Mouse (Mus musculus): Measurements from ENCODE around the gene Sucla2. TPM values are rescaled to one million over a fixed set of nuclear protein-coding genes. Genes with fewer than 3 reads are reported as not detected.

The Sucla2 gene
- 100 to 1,000 TPM; 494 to 525 TPM for total RNA-seq (2021)
- long read RNA-seq, experiment 1, transcript Sucla2-203 (11 exons, 2,229 nt), result major isoform, 849 of 943 reads
- long read RNA-seq, experiment 1, partial matches to known transcripts, result 34 of 943 reads
- long read RNA-seq, experiment 1, other reads (novel, unspliced or antisense), result 59 of 943 reads
- long read RNA-seq, experiment 2, transcript Sucla2-203 (11 exons, 2,229 nt), result major isoform, 994 of 1,071 reads
- long read RNA-seq, experiment 2, partial matches to known transcripts, result 26 of 1,071 reads
- long read RNA-seq, experiment 2, other reads (novel, unspliced or antisense), result 46 of 1,071 reads

DNA sequence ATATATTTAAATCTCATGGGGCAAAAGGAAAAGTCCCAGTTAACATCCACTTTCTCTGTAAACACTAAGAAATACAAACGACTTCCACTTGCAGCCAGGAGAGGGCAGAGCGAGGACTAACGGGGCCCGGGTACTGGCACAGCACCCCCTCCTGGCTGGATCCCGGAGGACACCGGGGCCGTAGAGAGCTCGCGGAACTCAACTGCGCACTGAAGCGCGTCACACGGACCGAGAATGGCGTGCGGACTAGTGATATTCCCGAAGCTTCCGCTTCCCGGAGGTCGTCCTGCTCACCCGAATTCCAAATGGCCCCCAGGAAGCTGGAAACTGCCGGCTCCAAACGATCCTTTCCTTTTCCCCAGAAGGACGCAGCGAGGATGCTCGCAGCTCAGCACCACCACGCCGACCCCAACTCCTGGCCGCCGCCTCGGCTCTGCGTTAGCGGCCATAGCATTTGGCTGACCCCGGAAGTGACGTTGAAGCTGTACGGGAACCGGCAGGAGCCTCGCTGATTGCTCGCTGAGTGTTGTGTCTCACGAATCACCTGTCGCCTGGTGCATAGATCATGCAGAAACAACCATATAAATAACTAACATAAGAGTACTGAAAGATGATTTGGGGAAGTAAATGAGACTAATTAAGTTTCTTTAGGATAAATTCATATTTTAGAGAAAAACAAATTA lies at the start of gene Sucla2:
TSS of gene Sucla2 (plus strand) at position 554 of the 683 bp plus-strand sequence.
- DNase-seq, result peak; percentile 90

DNA sequence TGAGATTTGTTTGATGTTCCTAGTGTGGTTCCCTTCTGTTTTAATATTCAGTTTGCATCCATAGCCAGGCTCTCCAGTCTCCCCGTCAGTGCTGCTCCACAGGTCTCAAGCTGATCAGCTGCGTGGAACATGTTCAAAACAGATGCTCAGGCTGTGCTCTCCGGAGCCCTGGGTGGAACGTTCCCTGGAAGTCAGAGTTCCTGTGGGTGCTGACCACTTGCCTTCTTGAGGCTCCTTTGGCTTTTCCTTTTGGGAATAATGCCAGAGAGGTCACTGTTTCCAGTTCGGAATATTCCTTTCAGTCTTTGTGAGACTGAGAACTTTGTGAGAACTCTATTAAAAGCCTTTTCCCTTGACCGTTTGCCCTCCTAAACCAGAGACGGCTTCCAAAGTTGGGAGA lies 49.6 kb upstream of the Sucla2 start:
- peak; percentile 64 for DNase-seq

DNA sequence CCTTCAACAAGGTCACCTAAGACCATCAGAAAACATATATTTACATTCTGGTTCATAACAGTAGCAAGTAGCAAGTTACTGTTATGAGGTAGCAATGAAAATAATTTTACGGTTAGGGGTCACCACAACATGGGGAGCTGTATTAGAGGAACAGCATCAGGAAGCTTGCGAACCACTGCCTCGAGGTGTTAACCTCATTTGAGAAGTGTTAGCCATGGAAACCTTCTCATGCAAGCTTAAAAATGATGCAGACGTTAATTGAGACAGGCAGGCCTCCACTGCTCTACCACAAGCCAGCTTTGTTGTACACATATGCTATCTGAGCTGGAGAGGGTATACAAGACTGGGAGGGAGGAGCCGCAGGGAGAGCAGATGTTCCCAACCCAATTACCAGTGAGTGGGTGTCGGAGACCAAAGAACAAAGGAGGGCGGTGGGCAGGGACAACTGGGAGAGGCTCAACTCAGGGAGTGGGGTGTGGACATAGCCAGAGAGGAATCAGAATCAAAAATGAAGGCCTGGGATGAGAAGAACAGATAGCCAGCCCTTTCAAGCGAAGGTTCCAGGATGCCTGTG lies 48.7 kb upstream of the Sucla2 start:
- DNase-seq, result no peak

DNA sequence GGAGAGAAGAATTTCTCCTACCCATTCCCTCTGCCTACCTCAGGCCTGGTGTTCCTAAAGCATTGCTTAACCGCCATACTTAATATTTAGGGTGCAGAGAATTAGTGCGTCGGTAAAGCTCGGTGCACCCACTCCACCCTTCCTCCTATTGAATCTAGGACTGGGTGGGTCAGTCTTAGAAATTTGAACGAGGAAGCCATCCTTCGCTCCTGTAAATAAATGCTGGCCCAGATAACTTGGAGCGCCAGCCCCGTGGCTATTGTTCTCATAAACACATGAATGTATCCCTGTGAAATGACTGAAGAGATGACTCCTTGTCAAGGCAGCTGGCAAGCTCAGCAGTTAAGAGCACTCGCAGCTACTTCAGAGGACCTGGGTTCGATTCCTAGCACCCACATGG lies 48.0 kb upstream of the Sucla2 start:
- DNase-seq, result no peak

DNA sequence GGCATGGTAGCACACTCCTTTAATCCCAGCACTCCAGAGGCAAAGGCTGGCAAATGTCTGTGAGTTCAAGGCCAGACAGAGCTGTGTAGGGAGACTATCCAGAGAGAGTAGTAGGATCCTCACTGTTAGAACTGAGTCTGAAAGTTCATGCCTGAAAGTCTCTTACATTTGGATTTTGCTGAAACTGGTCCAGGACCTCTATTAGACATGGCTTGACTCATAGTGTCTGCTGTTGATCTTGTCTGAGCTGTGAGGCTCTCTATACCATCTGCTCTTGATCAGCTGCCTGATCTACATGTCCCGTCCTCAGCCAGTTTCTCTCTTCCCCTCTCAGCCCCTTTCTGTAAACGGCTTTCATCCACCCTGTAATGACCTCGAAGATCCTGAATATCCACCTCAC lies 46.8 kb upstream of the Sucla2 start:
- DNase-seq, result no peak

DNA sequence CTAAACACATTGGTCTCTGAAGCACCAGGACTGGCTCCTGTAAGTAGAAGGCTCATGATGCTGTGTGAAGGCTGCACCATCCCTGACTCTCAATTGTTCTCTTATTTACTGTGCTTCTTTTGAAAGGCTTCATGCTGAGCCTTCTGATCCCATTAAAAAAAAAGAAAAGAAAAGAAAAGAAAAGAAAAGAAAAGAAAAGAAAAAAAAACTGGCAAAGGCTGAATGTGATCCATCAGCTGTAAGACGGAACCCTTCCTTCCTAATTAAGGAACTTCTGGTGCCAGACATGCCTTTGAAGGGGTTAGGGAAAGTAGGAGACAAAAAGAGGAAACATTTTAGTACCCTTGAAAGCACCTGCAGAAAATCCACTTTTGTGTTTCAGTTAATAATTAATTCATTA lies 45.3 kb upstream of the Sucla2 start:
- DNase-seq, result no peak

DNA sequence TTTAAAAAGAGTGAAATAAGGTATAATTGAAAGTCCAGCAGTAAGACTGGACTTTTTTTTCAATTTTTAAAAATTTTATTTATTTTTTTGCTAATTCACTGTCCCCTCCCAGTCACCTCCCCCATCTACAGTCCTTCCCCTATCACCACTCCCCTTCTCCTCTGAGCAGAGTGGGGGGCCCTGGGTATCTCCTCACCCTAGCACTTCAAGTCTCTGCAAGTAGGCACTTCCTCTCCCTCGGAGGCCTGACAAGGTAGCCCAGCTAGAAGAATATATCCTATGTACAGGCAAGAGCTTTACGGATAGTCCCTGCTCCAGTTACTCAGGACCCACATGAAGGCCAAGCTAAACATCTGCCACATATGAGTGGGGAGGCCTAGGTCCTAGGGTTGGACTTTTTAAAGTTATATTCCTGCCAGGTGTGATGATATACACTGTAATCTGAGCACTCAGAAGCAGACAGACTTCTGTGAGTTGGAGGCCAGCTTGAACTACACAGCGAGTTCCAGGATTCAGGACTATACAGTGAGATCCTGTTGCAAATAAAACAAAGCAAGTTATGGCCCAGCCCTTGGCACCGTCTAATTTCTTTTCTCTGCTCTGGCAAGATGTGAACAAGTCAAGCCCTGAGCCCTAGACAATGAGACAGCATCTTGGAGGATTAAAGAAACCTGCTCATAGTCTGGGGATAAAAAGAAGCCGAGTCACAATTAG lies 41.4 kb upstream of the Sucla2 start:
- no peak for DNase-seq

DNA sequence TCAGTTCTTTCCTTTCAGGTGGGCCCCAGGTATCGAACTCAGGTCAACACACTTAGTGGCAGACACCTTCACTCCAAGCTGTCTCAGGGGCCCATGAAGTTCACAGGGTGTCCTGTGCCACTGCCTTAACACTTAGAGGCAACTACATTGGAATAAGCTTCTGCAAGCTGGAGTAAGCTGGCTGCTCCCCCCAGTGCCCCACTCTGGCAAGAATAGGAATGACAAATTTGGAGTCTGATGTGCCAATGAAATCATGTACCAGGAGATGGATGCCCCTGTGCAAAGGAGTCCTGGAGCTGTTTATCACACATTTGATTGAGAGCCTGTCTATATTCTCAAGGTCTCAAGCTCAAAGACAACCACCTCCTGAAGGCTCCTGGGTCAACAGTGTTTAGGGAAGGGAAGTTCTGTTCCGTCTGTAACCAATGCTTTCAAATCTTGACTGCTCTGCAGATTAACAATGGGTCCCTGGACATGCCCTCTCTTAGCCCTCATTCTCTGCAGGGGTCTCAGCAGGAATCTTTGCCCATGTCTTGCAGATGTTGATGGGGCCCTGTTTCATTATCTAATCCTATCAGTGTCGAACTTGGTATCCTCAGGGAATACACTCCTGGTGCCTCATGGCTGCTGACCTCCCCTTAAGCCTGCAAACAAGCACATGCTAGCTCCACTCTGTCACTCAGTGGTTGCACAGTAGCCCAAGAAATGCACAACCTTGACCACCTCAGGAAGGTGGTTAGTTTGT lies 40.6 kb upstream of the Sucla2 start:
- DNase-seq, result no peak

DNA sequence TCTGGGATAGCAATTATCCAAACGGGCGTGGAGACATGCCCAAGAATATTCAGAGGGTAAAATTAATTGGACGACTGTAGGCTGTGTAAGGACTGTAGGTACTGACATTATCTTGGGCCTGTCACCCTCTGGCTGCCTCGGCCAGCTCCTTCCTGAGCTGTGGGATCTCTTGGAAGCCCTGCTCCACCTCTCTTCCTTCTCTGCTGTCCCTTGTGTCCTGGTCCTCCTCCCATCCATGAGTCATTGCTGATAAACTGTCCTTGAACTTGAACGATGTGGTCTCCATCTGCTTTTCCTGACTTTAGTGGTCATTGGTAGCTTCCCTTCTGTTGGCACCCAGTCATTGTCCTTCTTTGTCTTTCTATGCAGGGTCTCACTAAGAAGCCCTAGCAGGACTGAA lies 38.5 kb upstream of the Sucla2 start:
- DNase-seq, result no peak

DNA sequence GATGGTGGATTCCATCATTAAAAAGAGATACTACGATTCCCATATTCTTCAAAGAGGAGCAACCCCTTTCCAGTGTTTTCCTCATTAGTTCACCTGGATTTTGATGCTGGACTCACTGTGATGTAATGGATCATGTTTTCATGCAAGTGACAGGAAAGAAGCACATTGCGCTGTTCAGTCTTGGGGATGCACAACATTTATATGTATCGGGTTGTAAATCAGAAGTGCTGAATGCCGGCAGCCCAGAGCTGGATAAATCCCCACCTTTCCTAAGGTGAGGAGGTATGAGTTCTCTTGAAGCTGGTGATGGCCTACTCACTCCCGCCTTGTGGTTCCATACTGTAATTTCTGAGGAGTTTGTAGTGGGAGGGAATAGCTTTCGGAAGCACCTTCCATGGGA lies 31.8 kb upstream of the Sucla2 start:
- no peak for DNase-seq

DNA sequence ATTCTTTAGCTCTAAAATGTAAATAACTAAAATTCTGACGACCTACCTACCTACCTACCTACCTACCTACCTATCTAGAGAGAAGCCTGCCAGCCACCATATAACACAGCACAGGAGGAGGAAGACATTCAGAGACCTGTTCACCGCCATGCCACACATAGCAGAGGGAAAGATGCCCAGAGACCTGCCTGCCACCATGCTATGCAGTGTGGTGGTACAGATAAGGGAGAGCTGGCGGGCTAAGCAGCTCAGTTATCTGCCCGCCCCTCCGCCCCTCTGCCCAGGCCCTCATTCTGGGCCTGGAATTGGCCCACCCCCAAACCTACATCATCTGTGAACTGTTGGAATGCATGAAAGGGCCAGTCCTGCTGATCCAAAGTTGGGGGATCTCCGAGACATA lies 31.0 kb upstream of the Sucla2 start:
- no peak for DNase-seq

DNA sequence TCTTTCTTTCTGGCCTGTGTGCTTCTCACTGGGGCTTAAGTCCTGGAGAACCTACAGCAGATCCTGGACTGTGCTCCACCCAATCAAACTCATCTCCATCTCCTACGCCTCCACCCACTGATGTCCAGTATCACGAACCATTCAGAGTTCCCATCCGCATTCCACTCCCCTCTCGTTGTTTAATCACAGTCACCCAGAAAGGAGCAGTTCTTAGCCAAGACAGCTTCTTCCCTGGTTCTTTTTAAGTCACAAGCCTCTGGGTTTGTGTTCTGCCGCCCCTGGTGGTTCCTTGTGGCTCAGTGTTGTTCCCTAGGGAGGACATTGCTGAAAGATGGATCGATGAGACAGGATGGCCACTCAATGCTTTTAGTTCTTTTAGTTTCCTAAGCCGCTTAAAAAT lies 29.4 kb upstream of the Sucla2 start:
- no peak for DNase-seq

DNA sequence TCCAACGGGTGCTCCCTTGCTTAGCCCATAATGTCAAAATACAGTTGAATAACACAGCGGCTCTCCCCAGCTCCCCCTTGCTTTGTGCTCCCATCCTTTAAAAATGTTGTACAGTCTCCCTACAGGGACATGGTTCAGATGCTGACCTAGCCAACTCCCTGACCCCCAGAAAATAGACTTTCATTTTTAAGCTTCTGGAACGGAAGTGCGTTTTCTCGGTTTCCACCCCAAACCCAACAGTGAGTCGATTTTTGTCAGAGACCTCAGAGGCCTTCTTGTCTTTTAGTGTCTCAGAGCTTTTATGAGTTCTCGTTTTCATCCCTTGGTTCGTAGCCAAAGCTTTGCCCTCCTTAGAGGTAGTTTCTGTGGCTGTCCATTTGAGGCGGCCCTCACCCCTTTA lies 23.8 kb upstream of the Sucla2 start:
- no peak for DNase-seq

DNA sequence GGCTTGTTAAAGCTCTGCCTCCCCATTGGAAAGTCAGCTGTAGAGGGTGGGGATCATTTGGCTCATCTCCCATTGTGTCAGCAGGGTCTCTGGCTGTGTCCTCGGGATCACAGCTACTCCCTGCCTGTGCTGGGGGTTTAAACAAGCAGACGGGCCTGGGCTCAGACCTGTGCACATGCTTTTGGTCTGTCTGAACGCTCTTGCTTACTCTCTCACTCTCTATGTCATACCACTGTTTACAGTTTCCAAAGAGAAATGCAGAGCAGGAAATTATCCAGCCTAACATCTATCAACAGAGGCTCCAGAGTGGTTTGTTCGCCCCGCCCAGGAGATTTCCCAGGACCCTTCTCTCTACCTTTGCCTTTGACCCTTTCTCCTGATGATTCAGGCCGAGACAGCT lies 23.4 kb upstream of the Sucla2 start:
- DNase-seq, result no peak

DNA sequence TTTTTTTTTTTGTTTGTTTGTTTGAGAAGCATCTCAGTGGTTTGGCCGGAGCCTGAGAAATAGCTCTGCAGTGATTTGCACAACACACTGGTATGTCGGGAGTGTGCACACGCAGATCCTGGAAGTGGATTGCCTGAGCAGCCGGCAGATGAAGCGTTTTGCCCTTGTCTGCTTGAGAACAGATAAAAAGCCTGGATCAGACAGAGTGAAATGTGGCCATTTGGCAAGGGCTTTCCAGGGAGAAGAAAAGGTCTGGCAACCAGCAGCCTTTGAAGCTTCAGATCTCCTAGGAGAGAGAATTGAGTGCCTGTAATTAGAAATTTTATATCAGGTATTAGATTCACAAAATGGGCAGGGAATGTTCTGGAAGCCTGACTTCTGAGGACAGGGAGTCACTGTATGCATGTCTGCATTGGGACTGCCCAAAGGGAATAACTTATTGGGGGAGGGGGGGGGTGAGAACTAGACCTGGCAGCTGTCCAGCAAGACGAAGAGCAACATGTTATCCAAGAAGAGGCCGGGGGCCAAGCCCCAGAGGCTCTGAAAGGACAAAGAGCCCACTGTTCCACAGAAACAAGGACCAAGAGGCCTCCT lies 22.4 kb upstream of the Sucla2 start:
- no peak for DNase-seq

DNA sequence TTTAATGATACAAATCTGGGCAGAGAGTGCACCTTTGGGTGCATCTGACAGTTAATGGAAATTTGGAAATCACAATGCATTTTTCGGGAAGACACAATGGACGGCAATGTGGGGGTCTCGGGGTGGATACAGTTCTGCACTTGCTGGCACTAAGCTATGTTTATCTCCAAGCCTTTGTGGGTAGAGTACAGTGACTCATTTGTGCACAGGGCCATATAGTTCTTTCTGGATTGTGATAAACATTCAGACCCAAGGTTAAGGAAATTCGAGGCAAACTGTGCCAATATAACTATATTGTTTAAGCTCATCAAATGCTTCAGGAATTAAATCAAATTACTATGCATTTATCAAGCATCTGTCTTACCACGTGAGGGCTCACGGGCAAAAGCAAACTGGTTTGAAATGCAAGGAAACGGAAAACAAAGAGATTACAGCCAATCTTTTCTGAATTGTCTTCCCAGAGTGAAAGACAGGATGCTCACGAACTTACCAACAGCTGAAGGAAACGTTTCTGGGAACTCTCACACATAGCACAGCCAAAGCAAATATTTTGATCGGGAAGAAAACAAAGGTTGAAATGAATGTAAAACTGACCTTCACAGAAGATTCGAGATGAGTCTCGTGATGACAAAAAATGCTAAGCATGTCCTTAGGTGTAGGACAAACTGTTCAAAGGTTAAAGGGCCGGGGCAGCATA lies 21.7 kb upstream of the Sucla2 start:
- no peak for DNase-seq

DNA sequence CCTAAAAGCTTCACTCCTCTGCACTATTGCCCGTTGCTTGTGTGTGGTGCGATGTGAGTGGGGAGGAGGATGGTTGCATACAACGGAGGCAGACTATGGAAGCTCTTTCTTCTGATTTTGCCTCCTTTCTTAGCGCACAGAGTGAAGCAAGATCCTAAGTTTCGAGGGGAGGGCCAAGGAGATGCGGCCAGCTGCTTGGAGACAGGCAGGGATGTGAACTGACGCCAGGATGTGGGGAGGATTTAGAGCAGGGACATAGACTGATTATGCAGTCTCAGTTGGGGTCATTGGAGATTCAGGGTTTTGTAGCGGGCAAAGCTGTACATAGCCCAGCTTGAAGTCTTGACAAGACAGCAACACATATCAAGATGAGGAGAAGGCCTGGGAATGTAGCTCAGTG lies 18.8 kb upstream of the Sucla2 start:
- no peak for DNase-seq

DNA sequence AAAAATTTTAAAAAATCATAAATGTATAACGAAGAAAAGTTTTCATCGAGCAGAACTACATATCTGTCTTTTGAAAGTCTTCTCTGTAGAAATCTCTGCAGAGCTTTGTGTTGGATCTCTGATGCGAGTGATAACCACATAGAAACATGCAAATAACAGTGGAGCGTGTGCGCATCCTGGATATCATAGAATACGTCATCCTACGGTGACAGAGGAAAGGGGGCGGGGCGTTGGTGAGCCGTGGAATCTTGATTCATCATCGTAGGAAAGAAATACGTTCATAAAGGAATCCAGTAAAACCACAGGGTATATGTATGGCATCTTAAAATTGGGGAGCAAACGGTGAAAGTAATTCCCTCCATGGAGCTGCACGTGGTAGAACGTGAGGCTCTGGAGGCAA lies 17.9 kb upstream of the Sucla2 start:
- DNase-seq, result no peak

DNA sequence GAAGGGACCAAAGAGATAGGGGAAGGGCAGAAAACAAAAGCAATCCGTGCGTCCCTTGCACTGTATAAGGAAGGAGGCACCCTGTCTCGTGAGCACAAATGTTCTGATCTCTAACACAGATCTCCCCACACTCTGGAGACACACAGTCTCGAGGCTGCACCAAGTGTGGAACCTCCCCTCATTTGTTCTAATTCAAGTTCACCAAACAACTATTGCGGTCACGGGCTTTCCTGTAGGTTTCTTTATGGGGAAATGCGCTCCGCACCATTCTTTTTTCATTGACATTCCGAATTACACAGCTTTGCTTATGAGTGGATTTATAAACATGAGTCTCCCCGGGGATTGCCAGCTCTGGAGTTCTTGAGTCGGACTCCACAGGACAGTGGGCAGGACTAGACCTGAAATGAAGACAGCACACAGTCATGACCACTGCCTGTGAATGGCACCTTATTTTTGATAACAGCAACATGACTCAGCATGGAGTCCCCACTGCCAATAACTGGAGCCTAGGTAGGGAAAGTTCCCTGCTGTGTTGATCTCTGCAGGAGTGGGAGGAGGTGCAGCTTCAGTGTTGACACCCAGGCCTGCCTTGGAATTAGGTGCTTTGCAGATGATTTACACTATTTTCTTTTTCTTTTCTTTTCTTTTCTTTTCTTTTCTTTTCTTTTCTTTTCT lies 17.3 kb upstream of the Sucla2 start:
- DNase-seq, result no peak

DNA sequence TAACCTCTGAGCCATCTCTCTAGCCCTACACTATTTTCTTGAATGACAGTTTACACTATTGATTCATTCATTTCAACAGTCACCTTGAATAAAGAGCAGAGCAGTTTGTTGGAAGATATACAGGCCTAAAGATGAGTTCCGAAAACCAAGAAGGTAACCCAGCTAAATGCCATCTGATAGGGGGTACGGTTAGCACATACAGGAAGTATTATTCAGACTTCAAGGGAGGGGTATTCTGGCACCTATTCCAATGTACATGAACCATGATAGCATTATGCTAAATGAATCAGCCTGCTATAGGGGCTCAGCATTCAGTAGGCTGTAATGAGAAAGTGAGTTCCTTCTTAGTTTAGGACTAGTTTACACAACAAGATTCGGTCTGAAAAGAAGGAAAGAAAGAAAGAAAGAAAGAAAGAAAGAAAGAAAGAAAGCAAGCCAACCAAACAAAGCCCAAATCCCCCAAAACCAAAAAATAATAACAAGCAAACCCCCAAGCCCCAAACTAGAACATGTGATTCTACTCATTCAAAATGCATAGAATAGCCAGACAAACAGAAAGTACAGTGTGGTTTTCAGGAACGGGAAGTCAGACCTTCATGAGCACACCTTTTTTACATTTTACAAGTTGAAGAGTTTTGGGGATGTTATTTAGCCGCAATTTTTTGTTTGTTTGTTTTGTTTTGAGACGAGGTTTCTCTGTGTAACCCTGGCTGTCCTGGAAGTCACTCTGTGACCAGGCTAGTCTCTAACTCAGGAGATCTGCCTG lies 16.3 kb upstream of the Sucla2 start:
- no peak for DNase-seq
